Mouse (Mus musculus) kidney, adult 2 months (tissue): ENCODE measurements around the gene Gzmb.

Experiments
- CTCF ChIP-seq: fragments of 200-500 bp; conservative IDR thresholded peaks from 2 replicates; pipeline ENCODE4 v1.5.1; 2011; ENCODE audit warnings: low read depth, mild to moderate bottlenecking, control low read depth, low read length, moderate library complexity, mixed read lengths; ENCODE audit not compliant: insufficient read depth, insufficient read length
- POLR2A ChIP-seq: fragments of 200-500 bp; IDR thresholded peaks from one replicate; pipeline ENCODE4 v1.6.1; 2011; ENCODE audit warnings: low read depth, low read length, control low read depth

DNA sequence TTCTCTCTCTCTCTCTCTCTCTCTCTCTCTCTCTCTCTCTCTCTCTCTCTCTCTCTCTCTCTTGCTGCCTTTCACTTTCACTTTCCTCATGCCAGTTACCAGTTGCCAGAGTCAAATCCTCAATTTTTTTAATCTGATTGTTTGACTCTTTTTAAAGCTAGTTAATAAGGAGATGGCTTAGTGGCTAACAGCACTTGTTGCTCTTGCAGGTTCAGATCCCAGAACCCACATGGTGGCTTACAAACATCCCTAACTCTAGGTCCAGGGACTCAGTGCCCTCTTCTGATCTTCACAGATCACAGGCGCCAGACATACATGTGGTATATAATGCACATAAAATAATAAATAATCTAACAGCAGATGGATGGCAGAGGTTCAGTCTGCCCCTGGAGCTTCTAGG, 21.8 kb upstream of the Gzmb start:
- no peak for TF ChIP-seq POLR2A
- TF ChIP-seq CTCF: no peak
